Mouse (Mus musculus): ENCODE data around the gene Foxa3. TPM values are rescaled to one million over a fixed set of nuclear protein-coding genes. Genes with fewer than 3 reads are reported as not detected.

Gene Foxa3
- total and polyA plus RNA-seq, 3 experiments, result not detected

- no peak for DNase-seq (ENCODE audit: low read depth, low spot score)
- TF ChIP-seq E2F4 (IDR thresholded peaks at IDR 0.05; ENCODE audit: borderline replicate concordance, low read depth, low read length), result no peak
- TF ChIP-seq POLR2AphosphoS5 (IDR thresholded peaks at IDR 0.05; ENCODE audit: borderline replicate concordance, low read depth, low read length), result no peak
- no peak for TF ChIP-seq UBTF (IDR thresholded peaks at IDR 0.05; ENCODE audit: borderline replicate concordance, insufficient read depth, low read depth, low read length)
- no peak for TF ChIP-seq GATA1 (IDR thresholded peaks at IDR 0.05; ENCODE audit: low read depth, low read length)
- no peak for TF ChIP-seq POLR2AphosphoS2 (IDR thresholded peaks at IDR 0.05; ENCODE audit: low read length)
- TF ChIP-seq ELF1 (IDR thresholded peaks at IDR 0.05; ENCODE audit: low read depth, low read length), result no peak
- no peak for TF ChIP-seq GABPA (IDR thresholded peaks at IDR 0.05; ENCODE audit: low read depth, low read length)
- no peak for TF ChIP-seq CHD1 (IDR thresholded peaks at IDR 0.05; ENCODE audit: low read depth, low read length)
- TF ChIP-seq RAD21 (IDR thresholded peaks at IDR 0.05; ENCODE audit: low read depth, low read length), result no peak
- no peak for TF ChIP-seq NELFE (IDR thresholded peaks at IDR 0.05; ENCODE audit: low read depth, low read length)
- Histone ChIP-seq H3K9ac (ENCODE audit: control insufficient read depth, low read depth, low read length, poor library complexity, severe bottlenecking) (no peak overlapping the region), H3K36me3 (ENCODE audit: control insufficient read depth in 1 of 2, insufficient read depth in 2 of 2, low read length in 2 of 2) (no peaks in the 10 kb centered on the region), H3K79me2 (ENCODE audit: control insufficient read depth, insufficient read depth, low read length, poor library complexity) (no peaks in the 10 kb centered on the region), H3K4me3 (ENCODE audit: control insufficient read depth in 1 of 2, insufficient read depth in 1 of 2, low read depth in 2 of 2, low read length in 2 of 2) (no peak overlapping the region), H3K4me1 (ENCODE audit: control insufficient read depth in 1 of 2, insufficient read depth in 2 of 2, low read length in 2 of 2) (no peaks in the 10 kb centered on the region), H3K27ac (ENCODE audit: control insufficient read depth, low read depth, low read length) (no peak overlapping the region), H3K27me3 (ENCODE audit: control insufficient read depth in 1 of 2, insufficient read depth in 2 of 2, low read length in 2 of 2) (no peaks in the 10 kb centered on the region), H3K9me3 (replicated peaks; ENCODE audit: insufficient read depth, low read length) (no peaks in the 10 kb centered on the region)
Measured at GRCm38 (mm10) chr7:19057405-19057804, 34.1 kb upstream of the Foxa3 start.

GRCm38 (mm10) chr7:19055108-19055507 is 31.8 kb upstream of the Foxa3 start:
- no peak overlapping the region for H3K9ac ChIP-seq (ENCODE audit: control insufficient read depth, low read depth, low read length, poor library complexity, severe bottlenecking)
- H3K36me3 ChIP-seq (ENCODE audit: control insufficient read depth in 1 of 2, insufficient read depth in 2 of 2, low read length in 2 of 2), result no peaks in the 10 kb centered on the region
- no peak overlapping the region for H3K4me3 ChIP-seq (ENCODE audit: control insufficient read depth in 1 of 2, insufficient read depth in 1 of 2, low read depth in 2 of 2, low read length in 2 of 2)
- no peaks in the 10 kb centered on the region for H3K4me1 ChIP-seq (ENCODE audit: control insufficient read depth in 1 of 2, insufficient read depth in 2 of 2, low read length in 2 of 2)
- no peaks in the 10 kb centered on the region for H3K27me3 ChIP-seq (ENCODE audit: control insufficient read depth in 1 of 2, insufficient read depth in 2 of 2, low read length in 2 of 2)
- no peaks in the 10 kb centered on the region for H3K79me2 ChIP-seq (ENCODE audit: control insufficient read depth, insufficient read depth, low read length, poor library complexity)
- no peak for DNase-seq (ENCODE audit: low read depth, low spot score)
- H3K9me3 ChIP-seq (replicated peaks; ENCODE audit: insufficient read depth, low read length), result no peaks in the 10 kb centered on the region
- no peak overlapping the region for H3K27ac ChIP-seq (ENCODE audit: control insufficient read depth, low read depth, low read length)
- TF ChIP-seq JUND (IDR thresholded peaks at IDR 0.05; ENCODE audit: low read depth, low read length) (no peak), EP300 (IDR thresholded peaks at IDR 0.05; ENCODE audit: low read depth in 1 of 2, low read length in 2 of 2) (no peak), ZMIZ1 (IDR thresholded peaks at IDR 0.05; ENCODE audit: low read depth, low read length) (no peak), USF1 (IDR thresholded peaks at IDR 0.05; ENCODE audit: low read depth, low read length) (no peak), USF2 (IDR thresholded peaks at IDR 0.05; ENCODE audit: borderline replicate concordance in 1 of 2, insufficient read depth in 1 of 2, low read depth in 1 of 2, low read length in 2 of 2) (no peak), TBP (IDR thresholded peaks at IDR 0.05; ENCODE audit: low read depth, low read length) (no peak), MXI1 (IDR thresholded peaks at IDR 0.05; ENCODE audit: low read depth, low read length) (no peak), TCF12 (IDR thresholded peaks at IDR 0.05; ENCODE audit: low read depth, low read length) (no peak), NRF1 (IDR thresholded peaks at IDR 0.05; ENCODE audit: insufficient read depth, low read depth, low read length, poor library complexity, severe bottlenecking) (no peak), BHLHE40 (IDR thresholded peaks at IDR 0.05; ENCODE audit: borderline replicate concordance, low read depth, low read length) (no peak), CHD2 (IDR thresholded peaks at IDR 0.05; ENCODE audit: low read length) (no peak), CTCF (IDR thresholded peaks at IDR 0.05 in 2 of 3, conservative IDR thresholded peaks at IDR 0.05 in 1 of 3; ENCODE audit: control insufficient read depth in 1 of 3, insufficient read depth in 1 of 3, low read depth in 2 of 3, low read length in 3 of 3, poor library complexity in 1 of 3, severe bottlenecking in 1 of 3) (no peak), RAD21 (IDR thresholded peaks at IDR 0.05; ENCODE audit: low read depth, low read length) (no peak), POLR2A (IDR thresholded peaks at IDR 0.05; ENCODE audit: control insufficient read depth in 1 of 2, insufficient read depth in 1 of 2, low read depth in 1 of 2, low read length in 2 of 2, poor library complexity in 1 of 2) (no peak), ZNF384 (IDR thresholded peaks at IDR 0.05; ENCODE audit: low read depth, low read length) (no peak), TAL1 (IDR thresholded peaks at IDR 0.05; ENCODE audit: low read length) (no peak), MYC (IDR thresholded peaks at IDR 0.05; ENCODE audit: low read depth, low read length) (no peak), KAT2A (conservative IDR thresholded peaks at IDR 0.05; ENCODE audit: low read depth, low read length) (no peak)

All from MEL (cell line).